Mouse (Mus musculus) forebrain, embryonic 11.5 days (tissue): ENCODE results near the gene Dag1. TPM values are rescaled to one million over a fixed set of nuclear protein-coding genes. Genes with fewer than 3 reads are reported as not detected.
A peak's percentile ranks its signal among the peaks of the same experiment; 100 is the strongest.
"Not testable (repeated sequence)": the region's sequence is repeated elsewhere in the genome, so short reads cannot be mapped to it uniquely, and the experiment has no call there.

Experiments
- ATAC-seq: fragments of 200-750 bp; cut with Nextera tagmentation; replicated peaks from 2 replicates; pipeline ENCODE4 v1.8.0; 2017; ENCODE audit warnings: moderate TSS enrichment; ENCODE audit not compliant: low FRiP score
- DNase-seq: peaks from one replicate; pipeline ENCODE4 v3.0.0-alpha.2; 2017; ENCODE audit warnings: low spot score
- H3K27ac ChIP-seq: fragments of 300-500 bp; sonication (generic); 2 replicates; pipeline ENCODE4 v1.5.1; 2014; ENCODE audit warnings: low read depth, low read length
- H3K27me3 ChIP-seq: fragments of 300-500 bp; sonication (generic); 2 replicates; pipeline ENCODE4 v1.6.1; 2014; ENCODE audit warnings: mild to moderate bottlenecking, low read length, mixed read lengths; ENCODE audit not compliant: control insufficient read depth, insufficient read depth
- H3K36me3 ChIP-seq: fragments of 300-500 bp; sonication (generic); 2 replicates; pipeline ENCODE4 v1.6.1; 2014; ENCODE audit warnings: mild to moderate bottlenecking, low read length, moderate library complexity, mixed read lengths; ENCODE audit not compliant: control insufficient read depth, insufficient read depth
- H3K4me1 ChIP-seq: fragments of 300-500 bp; sonication (generic); replicated peaks from 2 replicates; pipeline ENCODE4 v1.6.1; 2014; ENCODE audit warnings: low read length, mixed read lengths; ENCODE audit not compliant: control insufficient read depth, insufficient read depth
- H3K4me2 ChIP-seq: fragments of 300-500 bp; sonication (generic); 2 replicates; pipeline ENCODE4 v1.6.1; 2014; ENCODE audit warnings: low read depth, mild to moderate bottlenecking, low read length, moderate library complexity, mixed read lengths; ENCODE audit not compliant: severe bottlenecking
- H3K4me3 ChIP-seq: fragments of 300-500 bp; sonication (generic); 2 replicates; pipeline ENCODE4 v1.5.1; 2014; ENCODE audit warnings: low read depth, low read length
- H3K9ac ChIP-seq: fragments of 300-500 bp; sonication (generic); 2 replicates; pipeline ENCODE4 v1.6.1; 2014; ENCODE audit warnings: low read length
- H3K9me3 ChIP-seq: fragments of 300-500 bp; sonication (generic); 2 replicates; pipeline ENCODE4 v1.6.1; 2016; ENCODE audit warnings: low read length, mixed read lengths; ENCODE audit not compliant: control insufficient read depth
- WGBS: fragments of 180-500 bp; shearing (Covaris S2); extraction: QIAGEN DNeasy Blood & Tissue Kit; methylation state at CpG from one replicate; pipeline ENCODE4 v1.1.7; 2014; 5-methylcytosine and 5-hydroxymethylcytosine counted together
- polyA plus RNA-seq: library from polyadenylated mRNA; unstranded; fragments of >200 nt; fragmentation: Nextera tagmentation; extraction: Ambion mirVana; gene quantifications from 2 replicates; pipeline ENCODE4 v1.2.1, GENCODE M21; 2014

Dag1 gene
- polyA plus RNA-seq, 1 experiment from 2014 or later: 77.1 TPM

DNA sequence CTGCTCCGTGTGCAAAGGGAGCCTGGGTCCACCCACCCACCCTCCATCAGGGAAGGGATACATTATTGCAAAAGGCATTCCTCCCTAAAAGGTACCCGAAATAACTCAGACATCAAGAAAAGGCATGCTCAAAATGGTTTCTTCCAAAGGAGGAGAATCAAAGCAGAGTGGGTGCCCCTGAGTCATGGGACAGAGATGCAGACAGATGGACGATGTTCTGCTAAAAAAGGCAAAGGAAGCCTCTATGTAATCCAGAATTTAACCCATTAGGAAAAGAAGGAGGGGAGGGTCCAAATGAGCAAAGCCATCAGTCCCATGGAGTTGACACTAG is 58.2 kb downstream of the Dag1 start:
- 83% methylated on average over 3 of the region's 3 CpGs for WGBS
- Histone ChIP-seq H3K27me3 (no peaks in the 10 kb centered on the region), H3K4me3 (no peak overlapping the region), H3K9me3 (no peaks in the 10 kb centered on the region), H3K36me3 (peaks cover 10% of the 10 kb centered on the region), H3K9ac (no peak overlapping the region), H3K4me2 (no peak overlapping the region), H3K4me1 (peaks cover 7% of the 10 kb centered on the region), H3K27ac (no peak overlapping the region)
- no peak for DNase-seq
- ATAC-seq: no peak

DNA sequence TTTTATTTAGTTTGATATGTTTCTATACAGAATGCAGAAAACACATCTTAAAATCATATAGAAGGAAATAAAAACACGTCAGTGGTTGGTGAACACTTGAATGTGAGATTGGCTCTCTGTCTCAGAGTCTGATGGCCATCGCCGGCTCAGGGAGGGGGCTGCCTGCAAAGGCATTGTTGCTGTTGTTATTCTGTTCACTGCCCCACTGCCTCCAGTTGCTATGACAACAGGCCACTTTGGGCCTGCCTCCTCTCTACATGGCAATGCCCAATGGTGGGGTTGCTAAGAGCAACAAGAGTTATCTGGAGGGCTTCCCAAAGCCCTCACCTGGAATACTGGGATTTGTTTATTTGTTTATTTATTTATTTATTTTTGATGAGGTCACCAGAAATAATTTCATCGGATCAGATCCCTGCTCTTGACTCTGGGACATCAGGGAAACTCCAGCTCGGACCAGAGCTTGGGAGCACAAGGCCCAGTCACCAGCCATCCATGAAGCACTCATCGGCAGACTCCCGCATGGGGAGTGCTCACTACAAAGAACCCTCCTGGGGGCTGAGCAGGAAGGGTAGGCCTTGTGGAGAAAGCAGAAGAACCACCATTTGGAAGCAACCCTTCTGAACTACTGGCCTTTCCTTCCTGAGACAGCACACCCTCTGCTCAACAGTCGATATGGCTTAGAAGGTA is 58.7 kb downstream of the Dag1 start:
- H3K9me3 ChIP-seq: no peaks in the 10 kb centered on the region
- H3K4me2 ChIP-seq: no peak overlapping the region; the same call in 1 of the 2 replicates
- peak; percentile 40; the same call in 1 of the 2 replicates for ATAC-seq
- no peaks in the 10 kb centered on the region for H3K27me3 ChIP-seq
- H3K4me3 ChIP-seq: no peak overlapping the region
- H3K4me1 ChIP-seq: peaks cover 10% of the 10 kb centered on the region
- peak; percentile 66 for DNase-seq
- no peak overlapping the region for H3K27ac ChIP-seq
- H3K36me3 ChIP-seq: peaks cover 10% of the 10 kb centered on the region
- H3K9ac ChIP-seq: no peak overlapping the region
- 53% methylated on average over 8 of the region's 8 CpGs for WGBS

DNA sequence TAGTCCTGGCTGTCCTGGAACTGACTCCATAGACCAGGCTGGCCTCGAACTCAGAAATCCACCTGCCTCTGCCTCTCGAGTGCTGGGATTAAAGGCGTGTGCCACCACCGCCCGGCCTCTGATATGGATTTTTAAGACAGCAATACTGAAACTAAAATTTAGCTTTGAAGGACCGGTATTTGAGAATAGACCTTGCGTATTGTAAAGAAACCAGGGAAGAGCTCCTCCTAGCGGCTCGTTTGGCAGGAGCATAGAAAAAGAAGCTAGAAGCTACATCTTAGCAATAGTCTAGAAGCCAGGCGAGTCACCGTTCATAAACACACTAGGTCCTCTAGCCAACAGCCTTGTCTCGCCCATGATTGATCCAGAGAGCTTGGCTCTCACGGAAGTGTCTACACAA is 60.7 kb downstream of the Dag1 start:
- Histone ChIP-seq H3K4me2 (no peak overlapping the region), H3K27me3 (no peaks in the 10 kb centered on the region), H3K36me3 (peaks cover 3% of the 10 kb centered on the region; the same call in 1 of the 2 replicates), H3K27ac (no peak overlapping the region), H3K4me1 (peaks cover 10% of the 10 kb centered on the region), H3K9ac (no peak overlapping the region), H3K4me3 (no peak overlapping the region), H3K9me3 (no peaks in the 10 kb centered on the region)
- 46% methylated on average over 13 of the region's 13 CpGs for WGBS
- ATAC-seq (no peak), DNase-seq (peak; percentile 75)

DNA sequence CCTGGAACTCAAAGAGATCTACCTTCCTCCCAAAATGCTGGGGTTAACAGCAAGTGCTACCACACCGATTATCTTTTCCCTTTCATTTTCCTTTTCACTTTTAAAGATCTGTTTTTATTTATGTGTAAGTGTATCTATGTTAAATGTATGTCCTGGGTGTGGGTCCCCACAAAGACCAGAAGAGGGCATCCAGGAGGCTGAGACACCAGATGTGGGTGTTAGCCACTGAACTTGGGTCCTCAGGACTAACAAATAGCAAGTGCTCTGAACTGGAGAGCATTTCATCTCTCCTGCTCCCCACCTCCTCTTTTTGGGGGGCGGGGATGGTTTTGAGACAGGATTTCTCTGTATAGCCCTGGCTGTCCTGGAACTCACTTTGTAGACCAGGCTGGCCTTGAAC is 61.6 kb downstream of the Dag1 start:
- H3K9ac ChIP-seq: no peak overlapping the region
- no peak overlapping the region for H3K4me2 ChIP-seq
- no peak for DNase-seq
- H3K27ac ChIP-seq: no peak overlapping the region
- H3K4me3 ChIP-seq: no peak overlapping the region
- H3K27me3 ChIP-seq: no peaks in the 10 kb centered on the region
- no peak for ATAC-seq
- H3K4me1 ChIP-seq: peaks cover 10% of the 10 kb centered on the region
- 95% methylated on average over 2 of the region's 2 CpGs for WGBS
- peaks cover 3% of the 10 kb centered on the region; the same call in 1 of the 2 replicates for H3K36me3 ChIP-seq
- no peaks in the 10 kb centered on the region for H3K9me3 ChIP-seq

DNA sequence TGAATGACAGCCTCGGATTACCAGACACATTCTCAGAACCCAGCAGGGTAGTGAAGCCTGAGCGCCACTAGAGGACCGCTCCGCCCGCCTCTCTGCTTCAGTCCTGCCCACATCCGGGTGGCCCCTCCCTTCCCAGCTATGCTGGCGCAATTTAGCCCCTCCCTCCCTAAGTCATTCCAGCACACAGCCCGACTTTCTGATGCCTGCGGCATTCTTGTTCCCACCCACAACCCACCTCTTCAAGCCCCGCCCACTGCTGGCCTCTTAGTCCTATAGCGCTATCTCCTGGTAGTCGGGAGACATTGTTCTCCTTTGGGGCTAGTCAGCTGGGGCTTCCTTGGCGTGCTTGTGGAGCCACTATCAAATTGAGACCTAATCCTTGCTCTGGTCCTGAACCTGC is 62.6 kb downstream of the Dag1 start:
- Histone ChIP-seq H3K36me3 (no peaks in the 10 kb centered on the region), H3K9me3 (no peaks in the 10 kb centered on the region), H3K9ac (no peak overlapping the region), H3K4me1 (peaks cover 10% of the 10 kb centered on the region), H3K4me3 (no peak overlapping the region; the same call in 1 of the 2 replicates), H3K27me3 (no peaks in the 10 kb centered on the region), H3K27ac (no peak overlapping the region), H3K4me2 (peak overlapping the region; percentile 45)
- ATAC-seq (peak; percentile 92), DNase-seq (peak; percentile 94)
- WGBS: 0% methylated on average over 13 of the region's 13 CpGs

DNA sequence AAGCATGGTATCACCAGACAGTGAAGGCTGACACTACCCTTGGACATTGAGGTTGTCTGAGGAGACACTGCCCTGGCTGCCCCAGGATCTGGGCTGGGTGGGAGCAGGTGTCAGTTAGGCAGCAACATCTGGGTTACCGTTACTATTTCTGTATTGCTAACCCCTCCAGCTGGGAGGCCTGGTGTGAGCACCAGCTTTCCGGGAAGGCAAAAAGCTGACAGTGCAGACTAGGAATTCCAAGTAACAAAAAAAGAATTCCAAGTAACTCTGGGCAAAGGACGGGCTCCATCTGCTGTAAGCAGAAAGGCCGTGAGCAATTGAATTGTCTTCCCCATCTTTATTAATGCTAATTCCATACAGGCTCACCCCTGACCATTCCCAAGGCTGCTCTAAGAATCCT is 65.1 kb downstream of the Dag1 start:
- ATAC-seq: no peak
- H3K4me2 ChIP-seq: no peak overlapping the region
- no peak overlapping the region for H3K4me3 ChIP-seq
- H3K9me3 ChIP-seq: no peaks in the 10 kb centered on the region
- peaks cover 7% of the 10 kb centered on the region; the same call in 1 of the 2 replicates for H3K4me1 ChIP-seq
- H3K9ac ChIP-seq: no peak overlapping the region
- no peaks in the 10 kb centered on the region for H3K27me3 ChIP-seq
- no peak for DNase-seq
- no peaks in the 10 kb centered on the region for H3K36me3 ChIP-seq
- WGBS: 68% methylated on average over 4 of the region's 4 CpGs
- no peak overlapping the region for H3K27ac ChIP-seq

DNA sequence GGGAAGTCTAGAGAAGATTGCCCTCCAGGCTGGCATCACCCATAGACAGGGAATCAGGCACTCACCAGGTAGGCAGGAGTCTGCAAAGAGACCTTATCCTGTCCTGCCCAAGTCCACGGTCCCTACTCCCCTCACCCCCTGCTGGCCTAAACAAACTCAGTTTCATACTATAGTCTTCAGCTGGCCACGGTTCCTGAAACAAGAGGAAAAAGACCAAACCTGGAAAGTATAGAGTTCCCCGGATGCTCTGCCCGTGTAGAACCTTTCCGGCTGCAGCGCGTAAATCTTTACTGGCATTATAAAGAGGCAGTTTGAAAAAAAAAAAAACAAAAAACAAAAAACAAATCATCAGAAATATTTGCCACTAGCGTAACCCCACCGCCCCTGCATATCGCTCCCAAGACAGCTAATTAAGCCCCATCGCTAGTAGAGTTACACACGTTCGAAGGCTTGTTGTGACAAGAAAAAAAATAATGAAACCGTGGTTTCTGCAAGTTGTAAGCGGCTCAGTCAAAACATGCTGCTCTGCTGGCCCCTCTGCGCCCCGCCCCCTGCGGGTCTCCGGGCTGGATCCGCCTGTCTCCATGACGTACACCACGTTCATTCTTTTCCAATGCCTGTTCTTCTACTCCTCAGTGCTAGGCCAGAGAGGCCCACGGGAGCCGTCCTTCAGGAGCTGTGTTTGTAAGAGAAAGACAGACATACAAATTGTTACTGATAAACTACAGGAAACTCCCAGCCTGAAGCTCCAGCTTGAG is 66.7 kb downstream of the Dag1 start:
- H3K36me3 ChIP-seq: no peaks in the 10 kb centered on the region
- H3K4me1 ChIP-seq: peaks cover 7% of the 10 kb centered on the region; the same call in 1 of the 2 replicates
- H3K27me3 ChIP-seq: no peaks in the 10 kb centered on the region
- no peak overlapping the region for H3K4me3 ChIP-seq
- 30% methylated on average over 24 of the region's 24 CpGs for WGBS
- no peak overlapping the region for H3K27ac ChIP-seq
- DNase-seq: peak; percentile 66
- ATAC-seq: no peak; the same call in 1 of the 2 replicates
- H3K9me3 ChIP-seq: no peaks in the 10 kb centered on the region
- peak overlapping the region; percentile 16; the same call in 1 of the 2 replicates for H3K4me2 ChIP-seq
- H3K9ac ChIP-seq: peak overlapping the region; percentile 17; the same call in 1 of the 2 replicates

DNA sequence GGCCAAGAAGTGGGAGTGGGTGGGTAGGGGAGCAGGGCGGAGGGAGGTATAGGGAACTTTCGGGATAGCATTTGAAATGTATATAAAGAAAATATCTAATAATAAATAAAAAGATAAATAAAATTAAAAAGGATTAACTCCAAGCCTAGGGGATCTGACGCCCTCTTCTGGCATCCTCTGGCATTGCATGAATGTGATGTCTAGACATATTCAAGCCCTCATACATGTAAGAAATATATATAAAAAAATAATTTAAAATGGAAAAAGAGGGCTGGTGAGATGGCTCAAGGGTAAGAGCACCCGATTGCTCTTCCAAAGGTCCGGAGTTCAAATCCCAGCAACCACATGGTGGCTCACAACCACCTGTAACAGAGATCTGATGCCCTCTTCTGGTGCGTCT is 67.5 kb downstream of the Dag1 start:
- ATAC-seq, H3K4me3 ChIP-seq, H3K27ac ChIP-seq, H3K36me3 ChIP-seq, H3K27me3 ChIP-seq, H3K4me2 ChIP-seq, H3K9ac ChIP-seq, DNase-seq, H3K4me1 ChIP-seq, H3K9me3 ChIP-seq: not testable (repeated sequence)
- 70% methylated on average over 6 of the region's 6 CpGs for WGBS
